Mouse (Mus musculus) ES-E14 (cell line): Measurements from ENCODE around the gene Rapgef3.

Experiments
- HCFC1 ChIP-seq: IDR thresholded peaks from 2 replicates; pipeline ENCODE4 v1.6.1; 2012; ENCODE audit warnings: low read length, inconsistent platforms, borderline replicate concordance; ENCODE audit not compliant: insufficient read depth
- ZC3H11A ChIP-seq: IDR thresholded peaks from 2 replicates; pipeline ENCODE4 v1.6.1; 2012; ENCODE audit warnings: low read depth, mild to moderate bottlenecking, inconsistent platforms, low read length, borderline replicate concordance
- ZNF384 ChIP-seq: IDR thresholded peaks from 2 replicates; pipeline ENCODE4 v1.6.1; 2012; ENCODE audit warnings: low read depth, low read length, inconsistent platforms

DNA sequence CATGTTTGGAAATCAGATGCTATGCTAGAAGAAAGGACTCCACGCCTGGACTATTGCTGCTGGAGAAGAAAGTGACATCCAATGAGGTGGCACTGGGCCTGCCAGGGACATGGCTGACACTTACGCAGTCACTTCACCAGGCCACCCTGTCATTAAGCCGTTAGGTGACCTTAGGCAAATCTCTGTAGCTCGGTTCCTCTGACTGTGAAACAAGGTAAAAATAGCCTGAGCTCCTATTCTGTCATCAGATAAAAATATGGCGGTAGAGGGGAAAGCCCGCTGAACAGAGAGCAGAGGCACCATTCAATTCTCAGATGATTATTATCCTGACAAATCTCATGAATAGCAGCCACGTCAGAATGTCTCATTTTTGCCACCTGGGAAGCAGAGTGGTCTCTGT is 25.7 kb downstream of the Rapgef3 start:
- TF ChIP-seq HCFC1 (no peak), ZC3H11A (no peak), ZNF384 (no peak)
